Mouse (Mus musculus) retina, postnatal 7 days (tissue): ENCODE measurements around the gene Pdzk1.

ENCODE experiments used
- DNase-seq: peaks from one replicate; pipeline ENCODE4 v3.0.0-alpha.2; 2012; ENCODE audit warnings: low read depth, low spot score

The Pdzk1 gene

DNA sequence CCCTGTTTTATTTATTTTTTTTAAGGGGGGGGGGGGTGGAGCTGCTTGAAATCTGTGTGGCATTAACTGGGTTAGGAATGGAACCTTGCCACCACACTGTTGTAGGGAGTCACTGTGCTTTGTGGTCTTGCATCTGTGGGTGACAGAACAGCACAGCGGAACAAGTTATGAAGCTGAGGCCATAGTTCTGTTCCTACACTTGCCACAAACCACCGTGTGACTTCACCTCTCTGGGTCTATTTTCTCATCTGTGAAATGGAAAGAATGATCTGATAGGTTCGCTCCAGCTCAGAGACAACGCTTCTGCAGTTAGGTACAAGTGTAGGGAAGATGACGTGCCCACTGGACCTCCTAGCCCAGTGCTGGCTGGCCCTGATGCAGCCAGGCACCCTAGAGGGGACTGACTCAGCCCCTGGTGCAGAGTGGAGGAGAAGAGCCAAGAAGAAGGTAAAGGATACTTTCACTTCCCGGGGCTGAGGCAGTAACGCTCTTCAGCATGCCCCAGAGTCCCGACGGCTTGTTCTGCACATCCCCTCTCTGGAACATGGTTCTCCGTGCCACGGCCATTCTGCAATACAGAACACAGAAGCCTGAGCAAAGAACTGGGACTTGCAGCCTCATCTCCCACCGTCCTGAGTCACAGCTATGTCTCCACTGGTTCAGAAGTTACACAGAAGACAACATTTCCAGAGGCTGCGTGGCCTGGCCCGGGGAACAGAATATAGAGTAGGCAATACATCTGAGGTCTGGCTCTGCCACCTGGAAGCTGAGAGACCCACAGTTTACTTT, 53.2 kb downstream of the Pdzk1 start:
- DNase-seq = no peak

DNA sequence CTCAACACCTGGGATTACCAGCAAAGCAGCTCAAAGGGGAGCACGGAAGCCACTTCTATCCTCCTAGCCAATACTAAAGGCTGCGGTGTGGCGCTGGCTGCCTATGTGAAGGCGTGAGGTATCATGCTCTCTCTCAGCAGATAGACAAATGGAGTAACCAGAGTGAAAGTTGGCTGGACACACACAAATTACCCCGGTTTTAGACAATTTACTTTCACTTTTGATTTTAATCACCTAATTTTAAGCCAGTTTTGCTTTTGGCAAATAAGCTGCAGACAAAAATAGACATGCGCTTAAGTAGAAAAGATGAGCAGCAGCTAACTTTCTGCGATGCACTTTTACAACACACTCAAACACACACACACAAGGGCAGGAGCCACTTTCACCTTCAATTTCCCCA, 54.6 kb downstream of the Pdzk1 start:
- no peak for DNase-seq

DNA sequence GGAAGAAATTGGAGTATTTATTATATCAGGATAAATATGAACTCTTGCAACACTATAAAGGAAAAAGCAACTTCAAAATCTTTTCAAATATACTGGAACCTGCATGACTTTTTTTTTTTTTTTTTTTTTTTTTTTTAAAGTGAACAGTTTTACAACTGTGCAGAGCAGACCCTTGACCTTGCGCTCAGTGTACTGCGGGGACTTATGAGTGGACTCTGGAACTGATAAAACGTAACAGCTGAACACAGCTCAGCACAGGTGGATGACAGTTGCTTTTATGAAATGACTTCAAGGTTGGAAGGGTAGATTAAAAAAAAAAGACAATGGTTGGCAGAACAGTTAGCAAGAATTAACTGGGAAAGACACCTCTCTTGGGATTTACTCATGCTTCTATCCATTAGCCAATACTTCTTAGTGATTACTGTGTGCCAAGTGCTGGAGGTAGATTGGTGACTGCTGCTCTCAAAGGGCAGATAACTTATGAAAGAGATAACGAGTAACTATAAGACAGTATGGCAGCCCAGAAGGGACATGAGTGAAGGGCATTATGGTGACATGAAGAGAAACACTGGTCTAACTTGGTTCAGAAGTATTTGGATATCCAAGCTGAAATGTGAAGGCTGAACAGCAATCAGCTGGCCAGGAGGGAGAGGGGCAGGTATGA, 73.4 kb downstream of the Pdzk1 start:
- DNase-seq = no peak

DNA sequence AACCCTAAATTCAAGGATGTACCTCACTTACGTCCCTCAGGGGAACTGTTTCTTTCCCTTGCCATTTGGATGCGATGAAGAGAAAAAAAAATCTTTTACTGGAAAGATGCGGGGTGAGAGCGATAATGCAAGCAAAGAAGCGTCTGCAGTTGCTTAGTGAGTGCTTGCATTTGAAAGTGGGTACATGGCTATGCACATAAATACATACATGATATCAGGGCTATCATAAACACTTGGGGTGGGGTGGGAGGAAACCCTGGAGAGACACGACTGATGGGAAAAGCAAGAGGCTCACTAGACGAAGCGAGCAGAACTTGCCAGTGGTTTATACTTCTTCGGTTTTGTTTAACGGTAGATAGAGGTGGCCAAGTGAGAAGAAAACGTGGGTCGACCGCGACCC, 75.3 kb downstream of the Pdzk1 start, which contains the start of gene Gja5:
Gene Gja5 (plus strand): TSS at position 301 of the 400 bp plus-strand sequence.
- no peak for DNase-seq

DNA sequence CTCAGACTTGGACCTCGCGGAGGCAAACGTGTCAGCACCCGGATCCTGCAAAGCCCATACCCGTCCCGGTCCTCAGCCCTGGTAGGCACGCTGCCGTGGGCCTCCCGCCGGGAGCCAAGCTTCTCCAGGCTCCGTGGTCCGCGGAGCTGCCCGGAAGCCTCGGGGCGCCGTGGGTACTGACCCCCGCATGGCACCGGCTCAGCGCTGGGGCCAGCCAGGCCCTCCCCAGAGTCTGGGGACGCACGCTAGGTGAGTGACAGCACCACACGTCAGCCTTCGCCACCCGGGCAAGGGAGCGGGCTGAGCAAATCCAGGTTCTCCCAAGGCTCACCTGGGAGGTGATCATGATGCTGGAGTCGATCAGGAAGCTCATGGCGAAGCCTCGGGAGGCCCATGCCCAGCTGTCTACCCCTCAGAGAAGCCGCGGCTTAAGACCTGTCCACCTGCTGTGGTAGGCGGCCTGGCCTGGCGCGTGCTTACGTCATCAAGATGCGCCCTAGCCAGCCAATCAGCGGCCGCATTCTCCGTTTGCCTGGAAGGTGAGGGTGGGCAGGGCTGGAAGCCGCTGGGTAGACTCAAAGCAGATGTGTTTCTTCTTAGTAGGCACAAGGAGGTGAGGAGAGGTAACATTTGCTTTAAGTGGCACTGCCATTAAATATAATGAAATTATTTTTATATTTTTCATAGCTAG, 75.9 kb downstream of the Pdzk1 start, which contains the start of gene Gpr89:
Gene Gpr89 (minus strand): TSS at position 496 of the 691 bp plus-strand sequence.
- peak; percentile 91 for DNase-seq

DNA sequence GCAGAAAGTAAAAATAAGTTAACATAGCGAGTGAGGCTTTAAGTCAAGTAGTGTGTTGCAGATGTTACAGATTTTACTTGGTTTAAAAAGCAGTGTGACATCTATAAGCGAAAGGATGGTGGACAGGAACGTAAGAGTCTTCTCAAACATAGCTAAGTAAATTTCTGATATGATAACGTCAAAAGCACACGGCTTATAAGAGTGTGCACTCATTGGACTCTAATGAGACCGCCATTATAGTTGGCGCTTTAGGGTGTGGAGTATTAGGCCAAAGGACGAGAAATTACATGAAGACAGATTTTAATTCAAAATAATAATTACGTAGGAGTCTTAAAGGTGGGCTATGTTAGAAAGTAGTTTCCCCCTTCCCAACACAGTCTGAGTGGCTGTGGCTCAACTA, 76.5 kb downstream of the Pdzk1 start:
- DNase-seq = peak; percentile 0
